Mouse (Mus musculus) spleen, adult 2 months (tissue): ENCODE data around the gene Il20ra. TPM values are rescaled to one million over a fixed set of nuclear protein-coding genes. Genes with fewer than 3 reads are reported as not detected.
A peak's percentile ranks its signal among the peaks of the same experiment; 100 is the strongest.

Experiments
- DNase-seq, 2 experiments: peaks; one replicate each; pipeline versions ENCODE4 v3.0.0 to v3.0.0-alpha.2; 2012 to 2021; ENCODE audit warnings: low spot score in 2 of 2, low read depth in 1 of 2
- H3K27ac ChIP-seq: fragments of 200-500 bp; 2 replicates; pipeline ENCODE4 v1.5.1; 2012; ENCODE audit warnings: low read length, inconsistent platforms; ENCODE audit not compliant: insufficient read depth
- H3K27me3 ChIP-seq: fragments of 200-500 bp; 2 replicates; pipeline ENCODE4 v1.6.1; 2012; ENCODE audit warnings: mild to moderate bottlenecking, moderate library complexity, low read length, inconsistent platforms; ENCODE audit not compliant: control insufficient read depth, insufficient read depth
- H3K36me3 ChIP-seq: fragments of 200-500 bp; 2 replicates; pipeline ENCODE4 v1.6.1; 2012; ENCODE audit warnings: mild to moderate bottlenecking, low read length, inconsistent platforms; ENCODE audit not compliant: control insufficient read depth, insufficient read depth
- H3K4me1 ChIP-seq: fragments of 200-500 bp; 2 replicates; pipeline ENCODE4 v1.6.1; 2011; ENCODE audit warnings: inconsistent platforms; ENCODE audit not compliant: control insufficient read depth, insufficient read depth, insufficient read length
- H3K4me3 ChIP-seq: fragments of 200-500 bp; 2 replicates; pipeline ENCODE4 v1.5.1; 2011; ENCODE audit warnings: mild to moderate bottlenecking, inconsistent platforms; ENCODE audit not compliant: insufficient read depth, insufficient read length; ENCODE audit errors: extremely low read depth
- CTCF ChIP-seq: fragments of 200-500 bp; IDR thresholded peaks from 2 replicates; pipeline ENCODE4 v1.5.1; 2011; ENCODE audit warnings: mild to moderate bottlenecking, inconsistent platforms; ENCODE audit not compliant: insufficient read depth, insufficient read length, insufficient replicate concordance; ENCODE audit errors: extremely low read depth
- POLR2A ChIP-seq: fragments of 200-500 bp; IDR thresholded peaks from 2 replicates; pipeline ENCODE4 v1.6.1; 2011; ENCODE audit warnings: low read depth, low read length, inconsistent platforms
- WGBS: fragments of 180-500 bp; shearing (Covaris S2); methylation state at CpG from one replicate; pipeline ENCODE4 v1.1.7; 2018; 5-methylcytosine and 5-hydroxymethylcytosine counted together
- polyA plus RNA-seq: library from polyadenylated mRNA; depleted of rRNA; stranded (reverse); fragments of >200 nt; gene quantifications from 2 replicates; pipeline ENCODE4 v1.2.3, GENCODE M21; 2012

Il20ra gene
- polyA plus RNA-seq, 1 experiment, result not detected

DNA sequence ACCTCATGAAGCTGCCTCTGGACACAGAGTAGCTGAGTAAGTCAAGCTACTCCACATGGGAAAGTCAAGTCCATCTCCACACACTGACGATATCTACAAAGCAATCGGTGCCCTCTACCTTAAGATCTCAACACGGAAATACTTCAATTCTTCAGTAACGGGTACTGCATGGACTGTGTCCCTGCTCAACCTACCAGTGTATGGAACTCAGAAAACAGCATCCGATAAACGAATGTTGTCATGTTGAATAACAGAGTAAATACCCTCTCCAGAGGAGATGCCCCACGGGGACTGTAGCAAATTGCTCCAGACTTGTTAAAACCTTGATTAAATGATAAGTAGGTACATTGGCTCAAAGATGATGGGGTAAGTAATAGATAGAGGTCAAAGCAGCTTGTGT lies 20.0 kb upstream of the Il20ra start:
- Histone ChIP-seq H3K27ac (peak overlapping the region; percentile 84), H3K27me3 (no peaks in the 10 kb centered on the region), H3K4me1 (peaks cover 13% of the 10 kb centered on the region), H3K36me3 (no peaks in the 10 kb centered on the region), H3K4me3 (0 out of 2 replicates have a peak overlapping the region, but pooled peaks have one; percentile 22)
- no peak for DNase-seq
- WGBS, result 40% methylated on average over 7 of the region's 7 CpGs
- no peak for TF ChIP-seq POLR2A
- no peak for TF ChIP-seq CTCF

DNA sequence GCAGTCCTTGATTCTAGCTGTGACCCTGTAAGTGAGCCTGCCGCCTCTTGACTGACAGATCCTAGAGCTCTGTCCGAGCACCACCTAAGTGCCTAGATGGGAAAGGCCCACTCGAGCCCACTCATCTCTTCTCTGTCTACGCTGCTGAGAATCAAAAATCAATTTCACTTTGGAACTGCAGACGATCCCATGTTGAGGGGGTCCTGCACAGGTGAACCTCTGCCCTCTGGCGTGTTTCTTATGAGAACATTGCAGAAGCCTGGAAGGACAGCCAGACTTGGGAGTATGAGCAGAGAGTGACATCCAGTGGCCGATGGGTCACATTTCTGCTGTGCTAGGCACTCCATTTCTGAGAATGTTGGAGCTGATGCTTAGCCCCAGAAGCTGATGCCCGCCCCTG lies 19.4 kb upstream of the Il20ra start:
- WGBS, result 11% methylated on average over 8 of the region's 8 CpGs
- peak overlapping the region; percentile 16; the same call in 1 of the 2 replicates for H3K4me3 ChIP-seq
- no peaks in the 10 kb centered on the region for H3K36me3 ChIP-seq
- TF ChIP-seq CTCF (peak; percentile 87; the same call in 1 of the 2 replicates), POLR2A (no peak)
- H3K27me3 ChIP-seq, result no peaks in the 10 kb centered on the region
- H3K27ac ChIP-seq, result 0 out of 2 replicates have a peak overlapping the region, but pooled peaks have one; percentile 1
- peaks cover 13% of the 10 kb centered on the region for H3K4me1 ChIP-seq
- DNase-seq, result peak; percentile 71

DNA sequence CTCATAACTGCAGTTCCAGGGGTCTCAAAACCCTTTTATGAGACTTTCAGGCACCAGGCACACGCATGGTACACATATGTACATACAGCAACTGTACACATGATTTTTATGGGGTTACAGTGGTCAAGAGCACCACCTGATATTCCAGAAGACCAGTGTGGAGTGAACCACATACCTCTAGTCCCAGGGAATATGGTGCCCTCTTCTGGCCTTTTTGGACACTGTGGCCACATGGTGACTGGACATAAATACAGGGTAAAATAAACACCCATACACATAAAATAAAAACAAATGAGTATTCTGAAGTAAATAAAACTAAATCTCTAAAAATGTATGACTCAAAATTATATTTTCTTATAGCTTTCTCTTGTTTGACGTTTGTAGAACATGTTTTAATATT lies 18.7 kb upstream of the Il20ra start:
- Histone ChIP-seq H3K4me1 (peaks cover 13% of the 10 kb centered on the region), H3K27me3 (no peaks in the 10 kb centered on the region), H3K4me3 (no peak overlapping the region), H3K27ac (no peak overlapping the region), H3K36me3 (no peaks in the 10 kb centered on the region)
- TF ChIP-seq POLR2A, result no peak
- DNase-seq, result no peak
- 93% methylated on average over 2 of the region's 2 CpGs for WGBS

DNA sequence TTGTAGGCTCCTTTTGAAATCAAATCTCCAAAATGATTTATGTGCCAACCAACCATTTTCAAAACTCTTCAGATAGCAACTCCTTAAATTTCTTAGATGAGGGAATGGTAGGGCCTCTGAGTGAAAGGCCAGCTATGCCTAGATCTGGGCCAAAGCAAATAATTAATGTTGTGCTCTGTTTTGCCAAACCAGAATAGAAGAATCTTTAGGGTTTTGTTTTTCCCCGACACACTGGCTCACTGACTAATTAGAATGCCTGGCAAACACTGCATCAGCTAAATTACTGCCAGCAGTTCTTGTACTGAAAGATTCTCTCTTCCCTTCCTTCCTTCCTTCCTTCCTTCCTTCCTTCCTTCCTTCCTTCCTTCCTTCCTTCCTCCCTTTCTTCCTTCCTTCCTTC lies 13.0 kb upstream of the Il20ra start:
- no peak overlapping the region for H3K4me3 ChIP-seq
- DNase-seq, result no peak
- no peaks in the 10 kb centered on the region for H3K4me1 ChIP-seq
- TF ChIP-seq CTCF (no peak), POLR2A (no peak)
- H3K27ac ChIP-seq, result no peak overlapping the region
- no peaks in the 10 kb centered on the region for H3K36me3 ChIP-seq
- no peaks in the 10 kb centered on the region for H3K27me3 ChIP-seq
- WGBS, result 84% methylated on average over 1 of the region's 1 CpGs

DNA sequence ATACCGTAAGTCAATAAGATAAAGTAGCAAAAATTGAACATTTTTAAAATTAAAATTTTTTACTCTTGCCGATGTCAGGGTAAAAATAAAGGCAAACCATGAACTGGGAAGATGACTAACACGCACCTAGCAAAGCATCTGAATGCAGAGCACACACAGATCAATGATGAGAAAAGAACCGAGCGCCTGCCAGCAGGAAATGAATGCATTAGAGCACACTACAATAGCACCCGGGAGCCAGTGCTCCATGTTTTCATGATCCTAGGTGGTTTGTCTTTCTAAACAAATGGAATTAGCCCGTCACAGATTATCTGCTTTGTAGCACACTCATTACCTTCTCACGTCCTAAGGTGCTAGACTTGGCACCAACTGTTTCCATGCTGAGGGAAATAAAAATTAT lies 7.9 kb upstream of the Il20ra start:
- TF ChIP-seq CTCF, result no peak
- no peak for TF ChIP-seq POLR2A
- Histone ChIP-seq H3K27me3 (no peaks in the 10 kb centered on the region), H3K4me1 (no peaks in the 10 kb centered on the region), H3K4me3 (no peak overlapping the region), H3K36me3 (no peaks in the 10 kb centered on the region), H3K27ac (no peak overlapping the region)
- DNase-seq, result no peak
- 91% methylated on average over 8 of the region's 8 CpGs for WGBS

DNA sequence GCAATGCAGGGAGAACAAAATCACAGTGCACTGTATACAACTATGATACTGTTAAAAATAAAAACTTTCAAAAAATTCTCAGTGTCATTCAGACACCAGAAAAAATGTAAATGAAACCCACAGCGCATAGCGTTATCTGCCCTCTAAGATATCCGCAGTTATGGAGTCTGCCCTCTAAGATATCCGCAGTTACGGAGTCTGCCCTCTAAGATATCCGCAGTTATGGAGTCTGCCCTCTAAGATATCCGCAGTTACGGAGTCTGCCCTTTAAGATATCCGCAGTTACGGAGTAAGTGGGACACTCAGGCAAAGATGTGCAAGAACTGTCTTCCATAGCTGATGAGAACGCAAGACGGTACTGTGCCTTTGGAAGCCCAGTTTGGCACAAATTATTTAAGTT lies 4.6 kb upstream of the Il20ra start:
- Histone ChIP-seq H3K4me3 (no peak overlapping the region), H3K4me1 (no peaks in the 10 kb centered on the region), H3K36me3 (no peaks in the 10 kb centered on the region), H3K27me3 (peaks cover 3% of the 10 kb centered on the region; the same call in 1 of the 2 replicates), H3K27ac (no peak overlapping the region)
- DNase-seq, result no peak
- WGBS, result 86% methylated on average over 12 of the region's 12 CpGs
- TF ChIP-seq CTCF, result no peak
- TF ChIP-seq POLR2A, result no peak

DNA sequence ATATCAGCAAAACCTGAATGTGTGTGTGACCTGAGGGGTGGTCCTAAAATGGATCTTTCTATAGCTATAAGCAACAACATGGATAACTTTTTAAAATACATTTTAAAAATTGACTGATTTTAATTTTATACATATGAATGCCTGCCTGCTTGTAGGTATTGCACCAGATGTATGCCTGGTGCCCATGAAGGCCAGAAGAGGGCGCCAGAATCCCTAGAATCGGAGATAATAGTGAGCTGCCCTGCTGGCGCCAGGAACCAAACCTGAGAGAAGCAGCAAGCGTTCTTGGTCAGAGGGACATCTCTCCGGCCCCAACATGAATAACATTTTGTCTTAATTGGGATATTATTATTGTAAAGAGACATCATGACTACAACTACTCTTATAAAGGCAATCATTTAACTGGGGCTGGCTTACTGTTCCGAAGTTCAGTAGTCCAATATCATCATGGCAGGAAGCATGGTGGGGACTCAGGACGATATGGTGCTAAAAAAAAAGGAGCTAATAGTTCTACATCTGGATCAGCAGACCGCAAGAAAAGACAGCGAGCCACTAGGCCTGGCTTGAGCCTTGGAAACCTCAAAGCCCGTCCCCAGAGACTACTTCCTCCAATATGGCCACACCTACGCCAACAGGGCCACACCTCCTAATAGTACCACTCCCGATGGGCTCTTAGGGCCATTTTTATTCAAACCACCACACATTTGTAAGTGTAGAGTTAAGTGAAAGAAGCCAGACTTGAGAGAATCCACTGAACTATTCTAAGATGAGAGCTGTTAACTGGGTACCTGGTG lies 3.9 kb upstream of the Il20ra start:
- Histone ChIP-seq H3K36me3 (no peaks in the 10 kb centered on the region), H3K27ac (no peak overlapping the region), H3K27me3 (peaks cover 3% of the 10 kb centered on the region; the same call in 1 of the 2 replicates), H3K4me1 (no peaks in the 10 kb centered on the region), H3K4me3 (no peak overlapping the region)
- TF ChIP-seq POLR2A, result no peak
- peak; percentile 52; the same call in 1 of the 2 replicates for TF ChIP-seq CTCF
- 66% methylated on average over 12 of the region's 12 CpGs for WGBS
- peak in 1 of 2 experiments; percentile 28 for DNase-seq
